Mouse (Mus musculus) E14TG2a.4 (cell line): ENCODE data around the gene Mdfic.

Source experiments
- CTCF ChIP-seq: conservative IDR thresholded peaks from 2 replicates; pipeline ENCODE4 v1.5.1; 2014; ENCODE audit warnings: low read length
- POU5F1 ChIP-seq: IDR thresholded peaks from 2 replicates; pipeline ENCODE4 v1.6.1; 2014; ENCODE audit warnings: low read length, borderline replicate concordance

DNA sequence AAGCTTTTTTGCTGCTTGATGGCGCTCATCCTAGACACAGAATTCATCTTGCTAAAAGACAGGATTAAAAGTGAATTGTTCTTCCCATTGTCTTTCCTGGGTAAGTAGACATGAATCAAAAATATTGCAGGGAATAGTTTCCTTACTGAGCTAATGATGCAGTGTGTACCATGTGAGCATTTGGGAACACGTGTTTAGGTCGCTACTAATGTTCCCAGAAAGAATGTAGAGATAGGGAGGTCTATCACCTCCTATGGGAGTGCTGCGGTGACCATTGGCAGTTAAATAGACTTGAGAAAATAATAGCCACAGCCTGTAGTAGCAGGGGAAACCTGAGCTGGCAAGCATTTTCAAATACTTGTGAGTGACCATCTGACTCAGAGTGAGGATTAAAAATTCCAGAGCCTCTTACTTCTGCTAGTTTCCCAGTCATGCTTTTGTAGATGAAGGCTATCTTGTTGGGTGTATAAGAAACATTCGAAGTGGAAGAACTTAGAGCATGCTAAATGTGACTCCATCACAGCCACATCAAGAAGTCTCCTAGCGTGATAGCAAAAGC lies 22.2 kb downstream of the Mdfic start:
- TF ChIP-seq CTCF (no peak), POU5F1 (no peak)
